Mouse (Mus musculus) neural tube, embryonic 15.5 days (tissue): ENCODE measurements at regions not wholly inside any gene's neighbourhood (a gene's known extent, or its start where the extent isn't known, plus 50 kb on each side); places are given as distances from the start of the nearest gene placed in this dataset.
A peak's percentile ranks its signal among the peaks of the same experiment; 100 is the strongest.
"Not testable (repeated sequence)": the region's sequence is repeated elsewhere in the genome, so short reads cannot be mapped to it uniquely, and the experiment has no call there.

Experiments
- ATAC-seq: fragments of 200-750 bp; cut with Nextera tagmentation; 2 replicates; pipeline ENCODE4 v1.8.0; 2017; ENCODE audit warnings: mild to moderate bottlenecking, moderate TSS enrichment, moderate library complexity; ENCODE audit not compliant: low FRiP score
- H3K27ac ChIP-seq: fragments of 300-500 bp; sonication (generic); replicated peaks from 2 replicates; pipeline ENCODE4 v1.5.1; 2015; ENCODE audit warnings: mild to moderate bottlenecking, inconsistent platforms
- H3K27me3 ChIP-seq: fragments of 300-500 bp; sonication (generic); replicated peaks from 2 replicates; pipeline ENCODE4 v1.6.1; 2015; ENCODE audit warnings: inconsistent platforms
- H3K36me3 ChIP-seq: fragments of 300-500 bp; sonication (generic); 2 replicates; pipeline ENCODE4 v1.6.1; 2015; ENCODE audit warnings: inconsistent platforms
- H3K4me1 ChIP-seq: fragments of 300-500 bp; sonication (generic); 2 replicates; pipeline ENCODE4 v1.6.1; 2015; ENCODE audit warnings: inconsistent platforms
- H3K4me2 ChIP-seq: fragments of 300-500 bp; sonication (generic); 2 replicates; pipeline ENCODE4 v1.6.1; 2015; ENCODE audit warnings: inconsistent platforms, mild to moderate bottlenecking, moderate library complexity
- H3K4me3 ChIP-seq: fragments of 300-500 bp; sonication (generic); replicated peaks from 2 replicates; pipeline ENCODE4 v1.5.1; 2015; ENCODE audit warnings: mild to moderate bottlenecking, inconsistent platforms
- H3K9ac ChIP-seq: fragments of 300-500 bp; sonication (generic); replicated peaks from 2 replicates; pipeline ENCODE4 v1.6.1; 2015; ENCODE audit warnings: mild to moderate bottlenecking, inconsistent platforms
- H3K9me3 ChIP-seq: fragments of 300-500 bp; sonication (generic); replicated peaks from 2 replicates; pipeline ENCODE4 v1.6.1; 2016; ENCODE audit warnings: inconsistent platforms
- WGBS: fragments of 180-500 bp; shearing (Covaris S2); methylation state at CpG from one replicate; pipeline ENCODE4 v1.1.7; 2015; ENCODE audit warnings: mixed read lengths; 5-methylcytosine and 5-hydroxymethylcytosine counted together

- ATAC-seq: no peak
- H3K27me3 ChIP-seq: no peaks in the 10 kb centered on the region
- no peak overlapping the region for H3K9ac ChIP-seq
- H3K4me3 ChIP-seq: no peak overlapping the region
- H3K4me1 ChIP-seq: no peaks in the 10 kb centered on the region
- no peak overlapping the region for H3K4me2 ChIP-seq
- H3K27ac ChIP-seq: no peak overlapping the region
- no peaks in the 10 kb centered on the region for H3K36me3 ChIP-seq
- H3K9me3 ChIP-seq: no peaks in the 10 kb centered on the region
These were observed 89.0 kb upstream of the Spata13 start for GRCm38 (mm10) chr14:60544767-60545166.

- Histone ChIP-seq H3K27ac (peak overlapping the region; percentile 81), H3K4me3 (no peak overlapping the region), H3K4me2 (peak overlapping the region; percentile 46), H3K9ac (0 out of 2 replicates have a peak overlapping the region, but pooled peaks have one; percentile 23), H3K27me3 (no peaks in the 10 kb centered on the region), H3K36me3 (no peaks in the 10 kb centered on the region), H3K9me3 (no peaks in the 10 kb centered on the region), H3K4me1 (peaks cover 23% of the 10 kb centered on the region)
- 1% methylated on average over 6 of the region's 6 CpGs for WGBS
- ATAC-seq: peak; percentile 94
These were observed 79.5 kb upstream of the Spata13 start for GRCm38 (mm10) chr14:60554222-60554740.

GRCm38 (mm10) chr14:60556541-60556940 is 77.3 kb upstream of the Spata13 start:
- H3K27me3 ChIP-seq: no peaks in the 10 kb centered on the region
- no peak overlapping the region for H3K4me3 ChIP-seq
- ATAC-seq: no peak
- H3K27ac ChIP-seq: no peak overlapping the region
- no peaks in the 10 kb centered on the region for H3K9me3 ChIP-seq
- WGBS: 55% methylated on average over 5 of the region's 5 CpGs
- H3K4me1 ChIP-seq: peaks cover 23% of the 10 kb centered on the region
- no peak overlapping the region for H3K9ac ChIP-seq
- no peak overlapping the region for H3K4me2 ChIP-seq
- H3K36me3 ChIP-seq: no peaks in the 10 kb centered on the region

- WGBS: 45% methylated on average over 4 of the region's 4 CpGs
- Histone ChIP-seq H3K4me3 (no peak overlapping the region), H3K9ac (no peak overlapping the region), H3K9me3 (no peaks in the 10 kb centered on the region), H3K4me1 (peaks cover 27% of the 10 kb centered on the region), H3K27ac (no peak overlapping the region), H3K36me3 (no peaks in the 10 kb centered on the region), H3K27me3 (no peaks in the 10 kb centered on the region), H3K4me2 (no peak overlapping the region)
- no peak for ATAC-seq
These were observed 76.8 kb upstream of the Spata13 start for GRCm38 (mm10) chr14:60557020-60557419.

GRCm38 (mm10) chr14:60559376-60559775 is 74.4 kb upstream of the Spata13 start:
- no peak overlapping the region for H3K9ac ChIP-seq

GRCm38 (mm10) chr14:60559826-60560529 is 73.8 kb upstream of the Spata13 start:
- H3K27ac ChIP-seq: no peak overlapping the region
- H3K4me1 ChIP-seq: peaks cover 12% of the 10 kb centered on the region
- no peaks in the 10 kb centered on the region for H3K27me3 ChIP-seq
- no peak for ATAC-seq
- no peaks in the 10 kb centered on the region for H3K9me3 ChIP-seq
- WGBS: 83% methylated on average over 13 of the region's 13 CpGs
- no peaks in the 10 kb centered on the region for H3K36me3 ChIP-seq
- no peak overlapping the region for H3K9ac ChIP-seq
- no peak overlapping the region for H3K4me3 ChIP-seq
- H3K4me2 ChIP-seq: no peak overlapping the region

More at GRCm38 (mm10) chr14:60559376-60559775, 74.4 kb upstream of the Spata13 start:
- Histone ChIP-seq H3K4me2 (no peak overlapping the region), H3K4me3 (no peak overlapping the region), H3K27me3 (no peaks in the 10 kb centered on the region), H3K36me3 (no peaks in the 10 kb centered on the region), H3K27ac (no peak overlapping the region), H3K4me1 (peaks cover 18% of the 10 kb centered on the region), H3K9me3 (no peaks in the 10 kb centered on the region)
- WGBS: 84% methylated on average over 5 of the region's 5 CpGs
- ATAC-seq: no peak

- Histone ChIP-seq H3K27me3 (no peaks in the 10 kb centered on the region), H3K4me2 (no peak overlapping the region), H3K9me3 (no peaks in the 10 kb centered on the region), H3K4me1 (no peaks in the 10 kb centered on the region), H3K27ac (no peak overlapping the region), H3K4me3 (no peak overlapping the region), H3K36me3 (no peaks in the 10 kb centered on the region), H3K9ac (no peak overlapping the region)
- WGBS: 83% methylated on average over 5 of the region's 5 CpGs
- ATAC-seq: no peak
These were observed 57.5 kb upstream of the Spata13 start for GRCm38 (mm10) chr14:60576281-60576680.

GRCm38 (mm10) chr14:60580131-60580530 is 53.7 kb upstream of the Spata13 start:
- not testable (repeated sequence) for H3K27me3 ChIP-seq, ATAC-seq, H3K9me3 ChIP-seq, H3K9ac ChIP-seq, H3K36me3 ChIP-seq, H3K4me3 ChIP-seq, H3K4me1 ChIP-seq, H3K4me2 ChIP-seq, H3K27ac ChIP-seq
